Mouse (Mus musculus) bone marrow, adult 2 months (tissue): ENCODE measurements around the gene Otx1.

ENCODE experiments used
- CTCF ChIP-seq: fragments of 200-500 bp; IDR thresholded peaks from 2 replicates; pipeline ENCODE4 v1.5.1; 2011; ENCODE audit warnings: low read length, control low read depth; ENCODE audit not compliant: control insufficient read depth, insufficient read depth
- POLR2A ChIP-seq: fragments of 200-500 bp; IDR thresholded peaks from 2 replicates; pipeline ENCODE4 v1.6.1; 2011; ENCODE audit warnings: low read depth, mild to moderate bottlenecking, control low read depth, low read length, borderline replicate concordance; ENCODE audit not compliant: control insufficient read depth

GRCm38 (mm10) chr11:22033582-22033981 lies 30.9 kb upstream of the Otx1 start:
- TF ChIP-seq CTCF (no peak), POLR2A (no peak)
